Mouse (Mus musculus): Measurements from ENCODE around the gene Cdh8.
"Not testable (repeated sequence)": the region's sequence is repeated elsewhere in the genome, so short reads cannot be mapped to it uniquely, and the experiment has no call there.

The Cdh8 gene

GRCm38 (mm10) chr8:99267133-99267532, 149.1 kb downstream of the Cdh8 start:
- DNase-seq: no peak

GRCm38 (mm10) chr8:99234372-99234771, 181.9 kb downstream of the Cdh8 start:
- DNase-seq: no peak

GRCm38 (mm10) chr8:99223697-99224096, 192.6 kb downstream of the Cdh8 start:
- DNase-seq: no peak

- DNase-seq: no peak
These were observed 211.1 kb downstream of the Cdh8 start for GRCm38 (mm10) chr8:99205194-99205593.

- DNase-seq: no peak
These were observed 225.6 kb downstream of the Cdh8 start for GRCm38 (mm10) chr8:99190643-99191042.

GRCm38 (mm10) chr8:99186879-99187278, 229.4 kb downstream of the Cdh8 start:
- DNase-seq: no peak

GRCm38 (mm10) chr8:99184186-99184585, 232.1 kb downstream of the Cdh8 start:
- DNase-seq: no peak

GRCm38 (mm10) chr8:99166966-99167365, 249.3 kb downstream of the Cdh8 start:
- DNase-seq: no peak

GRCm38 (mm10) chr8:99161633-99162032, 254.6 kb downstream of the Cdh8 start:
- no peak for DNase-seq

- no peak for DNase-seq
These were observed 270.8 kb downstream of the Cdh8 start for GRCm38 (mm10) chr8:99145436-99145835.

- DNase-seq: not testable (repeated sequence)
These were observed 271.5 kb downstream of the Cdh8 start for GRCm38 (mm10) chr8:99144761-99145160.

GRCm38 (mm10) chr8:99098453-99098852, 317.8 kb downstream of the Cdh8 start:
- no peak for DNase-seq

- no peak for DNase-seq
These were observed 364.9 kb downstream of the Cdh8 start for GRCm38 (mm10) chr8:99051344-99051743.

GRCm38 (mm10) chr8:99048664-99049363, 367.5 kb downstream of the Cdh8 start:
- DNase-seq: no peak

GRCm38 (mm10) chr8:99040423-99040822, 375.8 kb downstream of the Cdh8 start:
- no peak for DNase-seq

- no peak for DNase-seq
These were observed 385.2 kb downstream of the Cdh8 start for GRCm38 (mm10) chr8:99031060-99031459.
